Mouse (Mus musculus) liver, postnatal 0 days (tissue): ENCODE results near the gene Sav1.

ENCODE experiments used
- CTCF ChIP-seq: sonication (generic); IDR thresholded peaks from 2 replicates; pipeline ENCODE4 v1.5.1; 2016; ENCODE audit warnings: antibody characterized with exemption, low read depth
- EP300 ChIP-seq: IDR thresholded peaks from 2 replicates; pipeline ENCODE4 v1.6.1; 2016; ENCODE audit warnings: antibody characterized with exemption, low read depth, mild to moderate bottlenecking

GRCm38 (mm10) chr12:69941655-69942329 is 45.0 kb downstream of the Sav1 start:
- TF ChIP-seq CTCF: peak; percentile 9; the same call in 1 of the 2 replicates
- peak; percentile 52; the same call in 1 of the 2 replicates for TF ChIP-seq EP300
